Mouse (Mus musculus) heart, adult 18-20 months (tissue): ENCODE data around the gene Catsperd. TPM values are rescaled to one million over a fixed set of nuclear protein-coding genes. Genes with fewer than 3 reads are reported as not detected.

Source experiments
- DNase-seq, 2 experiments: peaks; one replicate each; pipeline ENCODE4 v3.0.0; 2021 to 2022; ENCODE audit warnings: mixed read lengths in 1 of 2
- total RNA-seq, 2 experiments: library from RNA; stranded (reverse); gene quantifications; 2 replicates each; pipeline ENCODE4 v1.2.3; 2021

Gene Catsperd
- total RNA-seq, 2 experiments from 2014 or later = 0.10 TPM; not detected in 1

GRCm38 (mm10) chr17:56666384-56666783 lies 38.4 kb downstream of the Catsperd start:
- DNase-seq = no peak

GRCm38 (mm10) chr17:56667591-56667990 lies 39.6 kb downstream of the Catsperd start:
- DNase-seq = no peak

GRCm38 (mm10) chr17:56668384-56669144 lies 40.6 kb downstream of the Catsperd start:
- peak; percentile 76 to 93 for DNase-seq

GRCm38 (mm10) chr17:56669766-56670165 lies 41.8 kb downstream of the Catsperd start:
- no peak for DNase-seq

- DNase-seq = peak; percentile 97 to 100
Measured at GRCm38 (mm10) chr17:56672941-56673646, 45.2 kb downstream of the Catsperd start, which contains the start of gene Ranbp3. Ranbp3 (plus strand) TSS chr17:56673294.

DNA sequence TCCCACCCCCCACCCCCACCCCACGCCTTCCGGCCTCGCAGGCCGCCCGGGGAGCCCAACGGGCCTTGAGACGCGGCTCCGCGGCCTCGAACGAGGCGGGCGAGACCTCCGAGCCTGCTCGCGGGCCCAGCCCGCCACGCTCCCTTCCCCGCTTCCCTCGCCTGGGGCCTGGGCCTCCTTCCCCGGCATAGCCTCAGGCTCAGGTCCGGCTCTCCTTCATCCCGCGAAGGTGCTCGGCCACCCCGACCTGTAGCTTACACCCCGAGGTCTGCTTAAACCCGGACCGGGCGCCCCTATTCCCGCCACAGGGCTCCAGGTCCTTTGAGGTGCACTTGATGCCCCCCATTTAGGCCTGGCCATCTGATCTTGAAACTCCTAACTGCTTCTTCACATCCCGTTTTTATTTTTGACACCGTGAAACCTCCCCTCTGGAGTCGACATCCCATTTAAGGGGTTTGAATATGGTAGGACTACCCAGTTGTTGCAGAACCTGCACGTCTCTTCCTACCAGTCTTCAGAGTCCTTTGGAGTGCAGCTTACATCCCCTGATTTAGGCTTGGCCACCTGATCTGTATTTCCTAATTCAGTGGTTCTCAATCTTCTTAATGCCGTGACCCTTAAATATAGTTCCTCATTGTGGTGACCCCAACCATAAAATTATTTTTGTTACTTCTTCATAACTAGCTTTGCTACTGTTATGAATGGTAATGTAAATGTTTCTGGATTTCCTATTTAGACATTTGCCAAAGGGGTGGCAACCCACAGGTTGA lies 45.9 kb downstream of the Catsperd start:
- peak; percentile 18 to 40 for DNase-seq

- DNase-seq = no peak
Measured at GRCm38 (mm10) chr17:56681791-56682190, 53.8 kb downstream of the Catsperd start.

DNA sequence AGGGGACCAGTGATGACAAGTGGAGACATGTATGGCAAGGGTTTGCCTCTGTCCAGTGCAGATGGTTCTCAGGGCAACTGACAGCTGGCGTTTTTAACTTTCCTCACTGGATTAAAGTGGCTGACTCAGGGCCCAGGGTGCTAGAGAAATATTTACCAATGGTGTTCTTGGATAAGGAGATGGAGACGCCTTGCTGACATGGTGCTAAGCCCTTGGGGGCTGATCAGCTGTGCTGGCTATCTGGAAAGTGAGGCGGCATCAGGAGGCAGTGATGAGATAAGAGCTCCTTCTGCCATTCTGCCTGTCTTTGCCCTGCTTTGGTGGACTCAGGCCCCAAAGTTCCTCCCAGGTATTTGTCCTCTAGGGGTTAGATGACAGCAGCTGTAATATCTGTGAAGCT lies 54.9 kb downstream of the Catsperd start:
- DNase-seq = no peak

DNA sequence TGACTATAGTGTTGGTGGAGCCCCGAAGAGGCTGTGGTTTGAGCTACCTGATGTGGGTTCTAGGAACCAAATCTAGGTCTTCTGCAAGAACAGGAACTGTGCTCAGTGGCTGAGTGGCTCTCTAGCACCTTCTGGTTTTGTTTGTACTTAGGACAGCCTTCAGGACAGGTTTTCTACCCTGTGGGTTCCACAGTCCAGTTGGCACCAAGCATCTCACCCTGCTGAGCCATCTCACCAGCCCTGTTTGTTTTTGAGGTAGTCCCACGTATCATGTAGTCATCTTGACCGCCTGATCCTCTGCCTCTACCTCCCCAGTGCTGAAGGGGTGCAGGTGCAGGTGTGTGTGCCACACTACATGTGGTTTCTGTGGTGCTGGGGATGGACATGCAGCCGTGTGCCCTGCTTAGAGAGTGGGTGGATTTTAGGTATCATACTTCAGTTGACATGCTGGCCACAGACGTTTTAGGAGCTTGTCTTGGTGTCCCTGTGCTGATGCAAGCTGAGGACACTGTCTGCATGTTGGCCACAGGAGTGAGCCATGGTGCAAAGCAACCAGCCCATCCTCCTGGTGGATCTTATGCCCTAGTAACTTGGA lies 55.7 kb downstream of the Catsperd start:
- DNase-seq = no peak

- DNase-seq = no peak
Measured at GRCm38 (mm10) chr17:56684649-56685048, 56.7 kb downstream of the Catsperd start.

GRCm38 (mm10) chr17:56686801-56687200 lies 58.9 kb downstream of the Catsperd start:
- no peak for DNase-seq

DNA sequence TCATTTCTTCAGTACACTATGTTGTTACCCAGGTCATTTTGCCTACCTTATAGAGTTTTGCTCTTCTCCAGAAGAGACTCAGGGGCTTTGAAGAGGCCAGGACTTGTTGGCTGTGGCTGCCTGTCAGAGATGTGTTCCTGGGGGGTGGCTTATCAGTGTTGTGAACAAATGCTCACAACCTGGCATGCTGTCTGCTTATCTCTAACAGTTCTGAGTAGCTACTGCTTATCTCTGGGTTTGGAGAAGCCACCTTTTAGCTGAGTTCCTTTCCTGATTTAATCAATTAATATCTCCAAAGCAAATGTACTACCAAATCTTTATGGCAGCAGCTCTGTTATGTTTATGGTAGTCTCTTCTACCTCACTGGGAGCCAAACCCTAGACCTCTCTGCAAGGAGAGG lies 60.1 kb downstream of the Catsperd start:
- no peak for DNase-seq

GRCm38 (mm10) chr17:56688689-56689088 lies 60.7 kb downstream of the Catsperd start:
- DNase-seq = no peak

- no peak for DNase-seq
Measured at GRCm38 (mm10) chr17:56693395-56693794, 65.5 kb downstream of the Catsperd start.

DNA sequence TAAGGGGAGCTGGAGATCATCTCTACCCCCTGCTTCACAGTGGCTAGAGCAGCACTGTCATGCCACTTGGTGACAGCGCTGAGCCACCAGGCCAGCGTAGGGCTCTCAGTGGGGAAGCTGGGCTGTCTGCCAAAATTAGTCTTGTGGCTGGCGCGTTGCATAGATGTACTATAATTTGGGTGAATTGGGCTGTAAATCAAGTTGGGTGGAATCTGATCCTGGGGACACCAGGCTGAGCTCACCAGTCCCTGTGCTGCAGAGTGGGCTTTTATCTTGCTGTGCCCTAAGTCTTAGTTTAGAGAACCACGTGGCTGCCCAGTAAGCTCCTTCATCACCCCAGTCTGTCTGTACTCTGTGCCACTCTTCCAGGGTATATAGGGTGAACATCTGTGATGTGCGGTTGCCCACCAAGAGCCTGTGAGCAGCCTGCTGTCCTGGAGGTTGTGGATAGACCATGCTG lies 65.9 kb downstream of the Catsperd start:
- peak; percentile 66 to 72 for DNase-seq

GRCm38 (mm10) chr17:56700451-56700850 lies 72.5 kb downstream of the Catsperd start:
- DNase-seq = peak; percentile 26 to 54

GRCm38 (mm10) chr17:56703038-56703437 lies 75.1 kb downstream of the Catsperd start:
- peak in 1 of 2 experiments; percentile 37 for DNase-seq

DNA sequence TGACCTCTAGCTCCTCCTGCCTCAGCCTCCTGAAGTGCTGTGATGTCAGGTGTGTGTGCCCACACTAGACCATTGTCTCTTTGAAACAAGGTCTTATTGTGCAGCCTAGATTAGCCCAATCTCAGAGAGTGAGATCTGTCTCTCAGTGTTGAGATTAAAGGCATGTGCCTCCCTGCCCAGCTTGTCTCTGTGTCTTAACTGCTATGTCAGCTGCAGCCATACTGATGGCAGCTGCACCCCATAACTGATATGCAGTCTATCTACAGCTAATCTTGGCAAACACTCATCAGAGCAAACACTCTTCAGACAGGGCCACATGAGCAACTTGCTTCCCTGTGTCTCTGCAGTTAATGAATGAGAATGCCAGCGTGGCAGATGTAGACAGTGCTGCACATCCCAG lies 78.6 kb downstream of the Catsperd start:
- no peak for DNase-seq

DNA sequence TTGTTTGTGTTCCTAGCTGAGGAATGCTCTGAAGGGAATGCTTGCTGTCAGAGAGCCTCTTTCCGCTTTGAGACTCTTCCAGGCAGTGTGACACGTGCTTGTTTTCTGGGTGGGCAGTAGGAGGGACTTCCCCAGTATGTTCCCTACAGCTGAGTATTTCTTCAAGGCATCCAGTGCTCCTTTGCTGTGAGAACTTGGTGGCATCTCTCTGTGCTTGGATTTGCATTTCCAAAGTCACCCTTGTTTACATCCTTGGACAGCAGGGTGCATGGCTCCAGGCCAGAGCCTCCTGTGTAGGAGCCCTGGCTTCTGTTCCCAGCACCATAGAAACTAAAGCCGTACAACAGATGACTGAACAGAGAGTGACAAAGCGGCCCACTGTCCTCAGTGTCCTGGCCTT lies 80.7 kb downstream of the Catsperd start:
- no peak for DNase-seq

DNA sequence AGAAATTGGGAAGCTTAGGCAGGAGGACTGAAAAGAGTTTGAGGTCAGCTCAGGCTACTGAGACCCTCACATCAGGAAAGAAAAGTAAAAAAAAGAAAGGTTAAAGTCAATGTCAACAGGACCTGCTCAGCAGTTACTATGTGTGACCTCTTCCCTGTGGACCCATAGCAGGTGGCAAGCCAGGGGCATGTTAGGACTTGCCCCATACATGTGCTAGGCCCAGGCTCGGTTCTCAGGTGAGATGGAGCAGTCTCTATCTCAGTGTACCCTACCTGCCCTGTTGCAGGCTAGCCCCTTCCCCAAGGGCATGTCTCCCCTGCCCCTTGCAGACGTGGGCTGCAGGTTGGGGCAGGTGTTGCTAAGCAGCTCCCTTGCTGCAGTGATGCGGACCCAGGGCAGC lies 81.8 kb downstream of the Catsperd start:
- no peak for DNase-seq
